ENCODE assay signal across 28 mouse cellular contexts in the genomic region with DNA sequence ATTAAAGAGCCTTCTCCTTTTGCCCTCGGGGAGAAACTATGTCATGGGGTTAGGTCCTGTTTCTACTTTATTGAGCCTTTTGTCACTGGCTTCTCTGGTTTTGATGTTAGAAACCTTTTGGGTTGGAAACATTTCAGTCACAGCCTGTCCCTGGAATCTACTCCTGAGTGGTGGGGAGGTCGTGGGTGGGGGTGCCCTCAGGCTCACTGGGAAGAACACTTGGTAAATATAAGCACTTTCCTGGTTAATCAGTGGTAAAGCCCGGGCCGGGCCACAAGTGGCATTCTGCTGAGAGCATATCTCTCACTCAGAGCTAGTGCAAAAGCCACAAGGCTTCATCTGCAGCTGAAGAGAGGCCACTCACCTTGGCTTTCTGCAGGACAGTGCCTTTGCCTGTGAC. TPM values are rescaled to one million over a fixed set of nuclear protein-coding genes. Genes with fewer than 3 reads are reported as not detected.
DNase-seq lines count a peak whose midpoint lies in the region; ATAC-seq and TF ChIP-seq lines count a peak whose summit lies in the region.
"Had no signal": no experiment of that assay in that cellular context is flagged by ENCODE, and none has a peak within 500 bp of the region (broad histone marks: within the 10 kb centered on the region; RNA-seq: fewer than 3 reads in every experiment).

No protein-coding gene starts in this region.

- H3K36me3 ChIP-seq in kidney, postnatal 0 days (ENCODE audit: insufficient read depth, low read length), result 0 out of 2 replicates have a peak, but pooled peaks cover 3% of the 10 kb centered on the region
- H3K36me3 ChIP-seq in limb, embryonic 12.5 days, result no peaks in the 10 kb centered on the region
- no peaks in the 10 kb centered on the region for H3K36me3 ChIP-seq in intestine, embryonic 15.5 days
- H3K36me3 ChIP-seq: heart, embryonic 13.5 days; liver, embryonic 15.5 days; neural tube, embryonic 15.5 days had no signal

- no peak overlapping the region for H3K4me2 ChIP-seq in kidney, postnatal 0 days (ENCODE audit: low read length)
- H3K4me2 ChIP-seq in limb, embryonic 12.5 days, result no peak overlapping the region
- H3K4me2 ChIP-seq in intestine, embryonic 15.5 days (replicated peaks), result no peak overlapping the region
- H3K4me2 ChIP-seq: forebrain, embryonic 13.5 days; heart, embryonic 13.5 days; hindbrain, embryonic 14.5 days; liver, embryonic 15.5 days; neural tube, embryonic 15.5 days had no signal

- H3K4me1 ChIP-seq in kidney, postnatal 0 days (replicated peaks; ENCODE audit: insufficient read depth, low read length), result no peaks in the 10 kb centered on the region
- peaks cover 11% of the 10 kb centered on the region for H3K4me1 ChIP-seq in limb, embryonic 12.5 days (replicated peaks)
- H3K4me1 ChIP-seq in intestine, embryonic 15.5 days (replicated peaks), result no peaks in the 10 kb centered on the region
- H3K4me1 ChIP-seq: forebrain, embryonic 13.5 days; heart, embryonic 13.5 days; liver, embryonic 15.5 days; neural tube, embryonic 15.5 days had no signal

- H3K27me3 ChIP-seq in kidney, postnatal 0 days (ENCODE audit: insufficient read depth, low read length), result no peaks in the 10 kb centered on the region
- peaks cover 7% of the 10 kb centered on the region; the same call in 1 of the 2 replicates for H3K27me3 ChIP-seq in limb, embryonic 12.5 days
- H3K27me3 ChIP-seq in intestine, embryonic 15.5 days (replicated peaks), result no peaks in the 10 kb centered on the region
- H3K27me3 ChIP-seq: forebrain, embryonic 13.5 days; liver, embryonic 15.5 days; neural tube, embryonic 15.5 days had no signal

- H3K9me3 ChIP-seq in kidney, postnatal 0 days (replicated peaks; ENCODE audit: low read length), result no peaks in the 10 kb centered on the region
- H3K9me3 ChIP-seq in limb, embryonic 12.5 days, result no peaks in the 10 kb centered on the region
- no peaks in the 10 kb centered on the region for H3K9me3 ChIP-seq in intestine, embryonic 15.5 days
- H3K9me3 ChIP-seq: forebrain, embryonic 13.5 days; liver, embryonic 15.5 days; neural tube, embryonic 15.5 days had no signal

- DNase-seq in lung, adult 18-20 months, result peak; percentile 29 to 35
- DNase-seq in lung, postnatal 36 days, result no peak
- DNase-seq in testis, postnatal 14 days (ENCODE audit: low spot score), result peak; percentile 23
- no peak for DNase-seq in testis, postnatal 10 days (ENCODE audit: low spot score)
- no peak for DNase-seq in kidney, postnatal 0 days (ENCODE audit: low spot score)
- no peak for DNase-seq in c-Kit-positive CD71-positive TER-119-positive erythroid progenitor cells, embryonic 14.5 days (ENCODE audit: low spot score)
- DNase-seq: adrenal gland, adult 8-10 months; cerebellum, adult 11 months; cerebellum, adult 9-10 months; cerebellum, postnatal 36 days; gastrocnemius, postnatal 25 days; heart, adult 18-20 months; heart, postnatal 10 days; layer of hippocampus, adult 9-11 months; midbrain, embryonic 14.5 days; spleen, adult 18-20 months; thymus, adult 2 months; thymus, postnatal 36 days had no signal

- H3K4me3 ChIP-seq in kidney, postnatal 0 days (replicated peaks; ENCODE audit: low read depth, low read length), result no peak overlapping the region
- H3K4me3 ChIP-seq in limb, embryonic 12.5 days (replicated peaks), result no peak overlapping the region
- no peak overlapping the region for H3K4me3 ChIP-seq in intestine, embryonic 15.5 days (replicated peaks)
- H3K4me3 ChIP-seq: forebrain, embryonic 13.5 days; heart, embryonic 13.5 days; liver, embryonic 15.5 days; megakaryocyte, embryonic 14.5 days; neural tube, embryonic 15.5 days had no signal

- H3K27ac ChIP-seq in kidney, postnatal 0 days, result peak overlapping the region; percentile 73
- peak overlapping the region; percentile 50; the same call in 1 of the 2 replicates for H3K27ac ChIP-seq in limb, embryonic 12.5 days
- no peak overlapping the region for H3K27ac ChIP-seq in intestine, embryonic 15.5 days
- H3K27ac ChIP-seq: forebrain, embryonic 13.5 days; heart, embryonic 13.5 days; hindbrain, embryonic 14.5 days; liver, embryonic 15.5 days; neural tube, embryonic 15.5 days had no signal

- no peak overlapping the region for H3K9ac ChIP-seq in kidney, postnatal 0 days (ENCODE audit: low read depth, low read length)
- no peak overlapping the region for H3K9ac ChIP-seq in limb, embryonic 12.5 days (replicated peaks)
- H3K9ac ChIP-seq in intestine, embryonic 15.5 days, result no peak overlapping the region
- H3K9ac ChIP-seq: forebrain, embryonic 13.5 days; heart, embryonic 13.5 days; hindbrain, embryonic 14.5 days; liver, embryonic 15.5 days; neural tube, embryonic 15.5 days had no signal

- 62% methylated on average over 4 of the region's 4 CpGs for WGBS in kidney, postnatal 0 days
- WGBS in limb, embryonic 12.5 days, result 78% methylated on average over 4 of the region's 4 CpGs
- WGBS in intestine, embryonic 15.5 days, result 70% methylated on average over 4 of the region's 4 CpGs

- TF ChIP-seq CTCF in kidney, postnatal 0 days (IDR thresholded peaks at IDR 0.05; ENCODE audit: low read depth), result no peak

- no peak for ATAC-seq in kidney, postnatal 0 days (replicated peaks; ENCODE audit: low FRiP score, low read depth)
- ATAC-seq in limb, embryonic 12.5 days (ENCODE audit: insufficient number of reproducible peaks, insufficient read depth, low FRiP score, low TSS enrichment, low read depth), result no peak
- ATAC-seq in intestine, embryonic 15.5 days, result no peak
- ATAC-seq: forebrain, embryonic 13.5 days had no signal

RNA-seq across cellular contexts. Expression of a gene that starts 39.7 kb away (rescaled TPM):
- 18.3 and 18.5 TPM in 2 replicates for polyA plus RNA-seq in kidney, postnatal 0 days (2015; fragmentation: Nextera tagmentation; extraction: Ambion mirVana)
- 7.5 and 7.8 TPM in 2 replicates for polyA plus RNA-seq in limb, embryonic 12.5 days (2016; fragmentation: Nextera tagmentation; extraction: Ambion mirVana)
- 0.90 and 1.0 TPM in 2 replicates for polyA plus RNA-seq in intestine, embryonic 15.5 days (2015; fragmentation: Nextera tagmentation; extraction: Ambion mirVana)
- polyA plus RNA-seq: G1E; liver, adult 2 months; liver, embryonic 15.5 days had no signal

Comparison
In these comparisons a context has a peak if more than half of its experiments do, and no peak if none do; other contexts are left out.
1. DNase-seq: peak in lung, adult 18-20 months (2 of 2) and testis, postnatal 14 days (single experiment); none in lung, postnatal 36 days (single experiment), testis, postnatal 10 days (single experiment), kidney, postnatal 0 days (single experiment) and c-Kit-positive CD71-positive TER-119-positive erythroid progenitor cells, embryonic 14.5 days (single experiment).